Mouse (Mus musculus): ENCODE results near the gene Bzw2.

Gene Bzw2

GRCm38 (mm10) chr12:36134111-36134510 lies 23.8 kb downstream of the Bzw2 start:
- no peak for DNase-seq

- DNase-seq = no peak
Observed at GRCm38 (mm10) chr12:36133547-36133946, 24.3 kb downstream of the Bzw2 start.

- DNase-seq = no peak
Observed at GRCm38 (mm10) chr12:36132668-36133067, 25.2 kb downstream of the Bzw2 start.

- no peak for DNase-seq
Observed at GRCm38 (mm10) chr12:36132254-36132653, 25.6 kb downstream of the Bzw2 start.

- DNase-seq = no peak
Observed at GRCm38 (mm10) chr12:36129826-36130225, 28.1 kb downstream of the Bzw2 start.

- DNase-seq = no peak
Observed at GRCm38 (mm10) chr12:36126049-36126448, 31.8 kb downstream of the Bzw2 start.

- no peak for DNase-seq
Observed at GRCm38 (mm10) chr12:36119244-36119643, 38.6 kb downstream of the Bzw2 start.

- peak; percentile 5 for DNase-seq
Observed at GRCm38 (mm10) chr12:36117161-36117560, 40.7 kb downstream of the Bzw2 start.

GRCm38 (mm10) chr12:36112081-36112480 lies 45.8 kb downstream of the Bzw2 start:
- DNase-seq = no peak

GRCm38 (mm10) chr12:36111110-36111509 lies 46.8 kb downstream of the Bzw2 start:
- DNase-seq = no peak

GRCm38 (mm10) chr12:36110457-36110856 lies 47.4 kb downstream of the Bzw2 start:
- no peak for DNase-seq

GRCm38 (mm10) chr12:36108442-36108841 lies 49.4 kb downstream of the Bzw2 start:
- DNase-seq = peak; percentile 12

- DNase-seq = no peak
Observed at GRCm38 (mm10) chr12:36103592-36103910, 54.3 kb downstream of the Bzw2 start.

GRCm38 (mm10) chr12:36102733-36103591 lies 54.9 kb downstream of the Bzw2 start:
- no peak for DNase-seq

GRCm38 (mm10) chr12:36095371-36095880 lies 62.5 kb downstream of the Bzw2 start:
- no peak for DNase-seq

- DNase-seq = no peak
Observed at GRCm38 (mm10) chr12:36093081-36093670, 64.7 kb downstream of the Bzw2 start.

GRCm38 (mm10) chr12:36091964-36092363 lies 65.9 kb downstream of the Bzw2 start:
- DNase-seq = no peak

- peak; percentile 52 for DNase-seq
Observed at GRCm38 (mm10) chr12:36089221-36089620, 68.7 kb downstream of the Bzw2 start.

- no peak for DNase-seq
Observed at GRCm38 (mm10) chr12:36088804-36089203, 69.1 kb downstream of the Bzw2 start.

- DNase-seq = no peak
Observed at GRCm38 (mm10) chr12:36085380-36085779, 72.5 kb downstream of the Bzw2 start.

- DNase-seq = no peak
Observed at GRCm38 (mm10) chr12:36078101-36078899, 79.6 kb downstream of the Bzw2 start.

- no peak for DNase-seq
Observed at GRCm38 (mm10) chr12:36072860-36073259, 85.0 kb downstream of the Bzw2 start.

GRCm38 (mm10) chr12:36070231-36070630 lies 87.6 kb downstream of the Bzw2 start:
- DNase-seq = no peak
